Mouse (Mus musculus) bone marrow macrophage, adult 2 months (primary cell): ENCODE measurements at regions not wholly inside any gene's neighbourhood (a gene's known extent, or its start where the extent isn't known, plus 50 kb on each side); places are given as distances from the start of the nearest gene placed in this dataset.

Source experiments
- H3K27ac ChIP-seq: 2 replicates; pipeline ENCODE4 v1.5.1; 2012; ENCODE audit warnings: low read depth, low read length; ENCODE audit not compliant: insufficient read depth
- H3K4me1 ChIP-seq: 2 replicates; pipeline ENCODE4 v1.6.1; 2012; ENCODE audit warnings: low read length; ENCODE audit not compliant: control insufficient read depth, insufficient read depth
- H3K4me3 ChIP-seq: 2 replicates; pipeline ENCODE4 v1.5.1; 2012; ENCODE audit warnings: mild to moderate bottlenecking, low read length, moderate library complexity; ENCODE audit not compliant: insufficient read depth
- CTCF ChIP-seq: IDR thresholded peaks from 2 replicates; pipeline ENCODE4 v1.5.1; 2012; ENCODE audit warnings: low read depth, mild to moderate bottlenecking, low read length, moderate library complexity
- POLR2A ChIP-seq: IDR thresholded peaks from 2 replicates; pipeline ENCODE4 v1.6.1; 2012; ENCODE audit warnings: mild to moderate bottlenecking, low read depth, low read length, borderline replicate concordance

GRCm38 (mm10) chr2:72800696-72801095 is 179.6 kb downstream of the Sp3 start:
- no peak overlapping the region for H3K27ac ChIP-seq

GRCm38 (mm10) chr2:72813282-72813974 is 166.8 kb downstream of the Sp3 start:
- TF ChIP-seq POLR2A = no peak
- no peak for TF ChIP-seq CTCF
- H3K4me1 ChIP-seq = no peaks in the 10 kb centered on the region

More at GRCm38 (mm10) chr2:72800696-72801095, 179.6 kb downstream of the Sp3 start:
- H3K4me1 ChIP-seq = 0 out of 2 replicates have a peak, but pooled peaks cover 2% of the 10 kb centered on the region
- H3K4me3 ChIP-seq = no peak overlapping the region
- TF ChIP-seq CTCF = no peak
- TF ChIP-seq POLR2A = no peak

GRCm38 (mm10) chr2:72825251-72825650 is 155.0 kb downstream of the Sp3 start:
- no peaks in the 10 kb centered on the region for H3K4me1 ChIP-seq
- H3K27ac ChIP-seq = no peak overlapping the region
- TF ChIP-seq POLR2A = no peak
- no peak for TF ChIP-seq CTCF
- no peak overlapping the region for H3K4me3 ChIP-seq

More at GRCm38 (mm10) chr2:72813282-72813974, 166.8 kb downstream of the Sp3 start:
- Histone ChIP-seq H3K27ac (no peak overlapping the region), H3K4me3 (no peak overlapping the region)

GRCm38 (mm10) chr2:72829139-72829538 is 151.1 kb downstream of the Sp3 start:
- no peak for TF ChIP-seq CTCF
- TF ChIP-seq POLR2A = no peak
- no peak overlapping the region for H3K27ac ChIP-seq
- no peak overlapping the region for H3K4me3 ChIP-seq
- H3K4me1 ChIP-seq = no peaks in the 10 kb centered on the region

GRCm38 (mm10) chr2:72832770-72833169 is 147.5 kb downstream of the Sp3 start:
- Histone ChIP-seq H3K4me1 (peaks cover 2% of the 10 kb centered on the region; the same call in 1 of the 2 replicates), H3K27ac (no peak overlapping the region), H3K4me3 (no peak overlapping the region)
- no peak for TF ChIP-seq CTCF
- TF ChIP-seq POLR2A = no peak

- TF ChIP-seq POLR2A = no peak
- peaks cover 11% of the 10 kb centered on the region for H3K4me1 ChIP-seq
- no peak overlapping the region for H3K27ac ChIP-seq
- H3K4me3 ChIP-seq = no peak overlapping the region
Measured at GRCm38 (mm10) chr2:72838085-72838727, 142.0 kb downstream of the Sp3 start.

GRCm38 (mm10) chr2:72839673-72840072 is 140.6 kb downstream of the Sp3 start:
- Histone ChIP-seq H3K27ac (no peak overlapping the region), H3K4me1 (peaks cover 11% of the 10 kb centered on the region), H3K4me3 (no peak overlapping the region)
- TF ChIP-seq POLR2A = no peak
- no peak for TF ChIP-seq CTCF

- Histone ChIP-seq H3K27ac (no peak overlapping the region), H3K4me1 (peaks cover 11% of the 10 kb centered on the region), H3K4me3 (no peak overlapping the region)
- TF ChIP-seq POLR2A (no peak), CTCF (no peak)
Measured at GRCm38 (mm10) chr2:72841367-72841766, 138.9 kb downstream of the Sp3 start.

GRCm38 (mm10) chr2:72843610-72844009 is 136.6 kb downstream of the Sp3 start:
- TF ChIP-seq POLR2A (no peak), CTCF (no peak)
- Histone ChIP-seq H3K27ac (no peak overlapping the region), H3K4me1 (peaks cover 8% of the 10 kb centered on the region), H3K4me3 (no peak overlapping the region)

- TF ChIP-seq CTCF (no peak), POLR2A (no peak)
- no peak overlapping the region for H3K4me3 ChIP-seq
- peaks cover 31% of the 10 kb centered on the region for H3K4me1 ChIP-seq
- no peak overlapping the region for H3K27ac ChIP-seq
Measured at GRCm38 (mm10) chr2:72849441-72850192, 130.6 kb downstream of the Sp3 start.
